21 mouse cellular contexts compared by ENCODE assay signal in the genomic region with DNA sequence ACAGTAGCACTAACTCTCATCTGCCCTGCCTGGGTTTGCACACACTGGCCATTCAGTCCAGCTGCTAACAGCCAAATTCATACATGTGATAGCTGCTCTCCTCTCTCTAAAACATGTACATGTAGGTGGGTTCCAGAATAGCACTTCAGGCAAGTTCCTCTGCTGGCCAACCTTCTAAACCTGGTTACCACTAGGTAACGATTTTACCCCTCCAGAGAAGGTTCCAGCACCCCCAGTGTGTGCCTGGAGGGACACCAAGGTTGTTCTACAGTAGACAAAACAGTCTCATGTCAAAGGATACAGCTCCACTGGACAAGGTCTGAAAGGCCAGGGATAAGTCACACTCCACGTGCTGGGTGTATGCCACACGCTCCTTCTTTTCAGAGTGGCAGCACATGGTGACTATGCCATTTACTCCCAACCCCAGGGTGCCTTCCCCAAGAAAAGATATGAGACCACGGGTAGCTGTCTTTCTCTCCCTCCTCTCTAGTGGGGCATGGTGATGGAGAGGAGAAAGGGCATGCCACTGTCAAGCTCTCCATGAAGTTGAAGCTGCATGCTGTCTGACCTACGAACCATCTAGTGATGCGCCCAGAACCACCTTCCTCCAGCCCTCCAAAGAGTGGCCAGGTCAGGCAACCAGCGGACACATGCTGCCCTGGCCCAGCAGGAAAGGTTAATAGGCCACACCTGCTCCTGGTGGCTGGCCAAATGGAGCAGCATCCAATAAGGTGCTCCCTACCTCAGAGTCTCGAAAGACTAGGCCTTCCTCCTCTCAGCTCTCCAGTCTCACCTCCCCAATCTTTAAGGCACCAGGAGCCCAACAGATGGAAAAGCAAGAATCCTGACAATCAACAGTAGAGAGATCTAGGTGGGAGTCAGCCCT.
DNase-seq lines count a peak whose midpoint lies in the region; ATAC-seq and TF ChIP-seq lines count a peak whose summit lies in the region.
"Had no signal": no experiment of that assay in that cellular context is flagged by ENCODE, and none has a peak within 500 bp of the region (broad histone marks: within the 10 kb centered on the region; RNA-seq: fewer than 3 reads in every experiment).

No protein-coding gene starts in this region.

- H3K4me1 ChIP-seq in heart, postnatal 0 days (ENCODE audit: control insufficient read depth, insufficient read depth) = peaks cover 90% of the 10 kb centered on the region
- peaks cover 85% of the 10 kb centered on the region for H3K4me1 ChIP-seq in midbrain, embryonic 13.5 days (replicated peaks)
- peaks cover 34% of the 10 kb centered on the region for H3K4me1 ChIP-seq in midbrain, postnatal 0 days (ENCODE audit: insufficient read depth, low read length)

- no peak for ATAC-seq in heart, postnatal 0 days (ENCODE audit: insufficient read depth, low read depth)
- ATAC-seq in midbrain, embryonic 13.5 days = no peak
- no peak for ATAC-seq in midbrain, postnatal 0 days (ENCODE audit: low FRiP score)
- ATAC-seq: forebrain, postnatal 0 days; inflammation-experienced regulatory T-cells, adult 6 months had no signal

- no peak for TF ChIP-seq EP300 in heart, postnatal 0 days (IDR thresholded peaks at IDR 0.05; ENCODE audit: low read depth)

- H3K4me3 ChIP-seq in heart, postnatal 0 days (ENCODE audit: low read depth, low read length) = no peak overlapping the region
- no peak overlapping the region for H3K4me3 ChIP-seq in midbrain, embryonic 13.5 days (replicated peaks)
- no peak overlapping the region for H3K4me3 ChIP-seq in midbrain, postnatal 0 days (ENCODE audit: low read depth, low read length)
- H3K4me3 ChIP-seq: embryonic facial prominence, embryonic 12.5 days; erythroblast, embryonic 14.5 days; heart, embryonic 13.5 days; limb, embryonic 13.5 days; megakaryocyte, embryonic 14.5 days had no signal

- no peaks in the 10 kb centered on the region for H3K36me3 ChIP-seq in heart, postnatal 0 days (replicated peaks; ENCODE audit: control insufficient read depth, insufficient read depth, low read length)
- H3K36me3 ChIP-seq in midbrain, embryonic 13.5 days = no peaks in the 10 kb centered on the region
- no peaks in the 10 kb centered on the region for H3K36me3 ChIP-seq in midbrain, postnatal 0 days (ENCODE audit: insufficient read depth, low read length)
- H3K36me3 ChIP-seq: embryonic facial prominence, embryonic 12.5 days; heart, embryonic 13.5 days; limb, embryonic 13.5 days had no signal

- TF ChIP-seq CTCF in heart, postnatal 0 days (IDR thresholded peaks at IDR 0.05; ENCODE audit: low read depth) = no peak
- TF ChIP-seq CTCF in midbrain, postnatal 0 days (IDR thresholded peaks at IDR 0.05) = no peak

- H3K9ac ChIP-seq in heart, postnatal 0 days (replicated peaks; ENCODE audit: low read depth, low read length) = no peak overlapping the region
- H3K9ac ChIP-seq in midbrain, embryonic 13.5 days (replicated peaks) = no peak overlapping the region
- no peak overlapping the region for H3K9ac ChIP-seq in midbrain, postnatal 0 days (replicated peaks; ENCODE audit: low read length, poor library complexity, severe bottlenecking)
- H3K9ac ChIP-seq: embryonic facial prominence, embryonic 12.5 days; forebrain, postnatal 0 days; heart, embryonic 13.5 days; limb, embryonic 13.5 days had no signal

- 92% methylated on average over 8 of the region's 8 CpGs for WGBS in heart, postnatal 0 days
- 78% methylated on average over 8 of the region's 8 CpGs for WGBS in midbrain, embryonic 13.5 days
- 83% methylated on average over 8 of the region's 8 CpGs for WGBS in midbrain, postnatal 0 days

- DNase-seq in heart, postnatal 0 days (ENCODE audit: low spot score) = no peak
- DNase-seq in heart, adult 9 months (ENCODE audit: low spot score in 2 of 2) = no peak
- DNase-seq in kidney, postnatal 36 days = peak; percentile 53 to 66
- DNase-seq in kidney, postnatal 14 days = no peak
- no peak for DNase-seq in midbrain, postnatal 0 days (ENCODE audit: low spot score)
- no peak for DNase-seq in thymus, postnatal 0 days (ENCODE audit: low spot score)
- DNase-seq: adrenal gland, adult 2 months; cerebellum, adult 9-10 months; forebrain, postnatal 0 days; lung, postnatal 14 days; right cerebral cortex, postnatal 14 days; spleen, adult 18-20 months; thymus, postnatal 36 days had no signal

- no peak overlapping the region for H3K4me2 ChIP-seq in heart, postnatal 0 days (ENCODE audit: low read depth, low read length)
- no peak overlapping the region for H3K4me2 ChIP-seq in midbrain, embryonic 13.5 days (replicated peaks)
- no peak overlapping the region for H3K4me2 ChIP-seq in midbrain, postnatal 0 days (ENCODE audit: low read depth, low read length, poor library complexity, severe bottlenecking)
- H3K4me2 ChIP-seq: embryonic facial prominence, embryonic 12.5 days; heart, embryonic 13.5 days; limb, embryonic 13.5 days had no signal

- no peaks in the 10 kb centered on the region for H3K9me3 ChIP-seq in heart, postnatal 0 days (replicated peaks; ENCODE audit: control insufficient read depth, low read length)
- H3K9me3 ChIP-seq in midbrain, embryonic 13.5 days = no peaks in the 10 kb centered on the region
- H3K9me3 ChIP-seq in midbrain, postnatal 0 days (ENCODE audit: low read length) = no peaks in the 10 kb centered on the region
- H3K9me3 ChIP-seq: embryonic facial prominence, embryonic 12.5 days; heart, embryonic 13.5 days; limb, embryonic 13.5 days; megakaryocyte, embryonic 14.5 days had no signal

- H3K27me3 ChIP-seq in heart, postnatal 0 days (ENCODE audit: control insufficient read depth, insufficient read depth, low read length) = no peaks in the 10 kb centered on the region
- no peaks in the 10 kb centered on the region for H3K27me3 ChIP-seq in midbrain, embryonic 13.5 days
- no peaks in the 10 kb centered on the region for H3K27me3 ChIP-seq in midbrain, postnatal 0 days (ENCODE audit: insufficient read depth, low read length)
- H3K27me3 ChIP-seq: megakaryocyte, embryonic 14.5 days had no signal

- peak overlapping the region; percentile 95 for H3K27ac ChIP-seq in heart, postnatal 0 days (ENCODE audit: low read depth)
- H3K27ac ChIP-seq in midbrain, embryonic 13.5 days = peak overlapping the region; percentile 82; the same call in 1 of the 2 replicates
- H3K27ac ChIP-seq in midbrain, postnatal 0 days (ENCODE audit: low read depth, low read length) = no peak overlapping the region
- H3K27ac ChIP-seq: embryonic facial prominence, embryonic 12.5 days; heart, embryonic 13.5 days; kidney, postnatal 0 days; limb, embryonic 13.5 days had no signal

Comparison
In these comparisons a context has a peak if more than half of its experiments do, and no peak if none do; other contexts are left out.
1. DNase-seq: peak in kidney, postnatal 36 days (2 of 2); none in heart, postnatal 0 days (single experiment), heart, adult 9 months (0 of 2), kidney, postnatal 14 days (single experiment), midbrain, postnatal 0 days (single experiment) and thymus, postnatal 0 days (single experiment).